Mouse (Mus musculus) intestine, postnatal 0 days (tissue): Measurements from ENCODE around the gene 4921517D22Rik. TPM values are rescaled to one million over a fixed set of nuclear protein-coding genes. Genes with fewer than 3 reads are reported as not detected.

Experiments
- ATAC-seq: fragments of 200-750 bp; cut with Nextera tagmentation; 2 replicates; pipeline ENCODE4 v1.8.0; 2017; ENCODE audit warnings: mild to moderate bottlenecking, moderate TSS enrichment, moderate library complexity
- H3K27ac ChIP-seq: fragments of 300-500 bp; sonication (generic); 2 replicates; pipeline ENCODE4 v1.5.1; 2014; ENCODE audit warnings: mild to moderate bottlenecking, low read depth, low read length, moderate library complexity
- H3K27me3 ChIP-seq: fragments of 300-500 bp; sonication (generic); replicated peaks from 2 replicates; pipeline ENCODE4 v1.6.1; 2014; ENCODE audit warnings: low read length, mixed read lengths; ENCODE audit not compliant: control insufficient read depth, insufficient read depth
- H3K36me3 ChIP-seq: fragments of 300-500 bp; sonication (generic); 2 replicates; pipeline ENCODE4 v1.6.1; 2014; ENCODE audit warnings: mild to moderate bottlenecking, moderate library complexity; ENCODE audit not compliant: control insufficient read depth, insufficient read depth
- H3K4me1 ChIP-seq: fragments of 300-500 bp; sonication (generic); replicated peaks from 2 replicates; pipeline ENCODE4 v1.6.1; 2014; ENCODE audit warnings: antibody characterized with exemption, low read length, mixed read lengths; ENCODE audit not compliant: control insufficient read depth, insufficient read depth
- H3K4me2 ChIP-seq: fragments of 300-500 bp; sonication (generic); replicated peaks from 2 replicates; pipeline ENCODE4 v1.6.1; 2014; ENCODE audit warnings: low read depth, mild to moderate bottlenecking, moderate library complexity
- H3K4me3 ChIP-seq: fragments of 300-500 bp; sonication (generic); 2 replicates; pipeline ENCODE4 v1.5.1; 2014; ENCODE audit warnings: low read depth, low read length
- H3K9ac ChIP-seq: fragments of 300-500 bp; sonication (generic); 2 replicates; pipeline ENCODE4 v1.6.1; 2014; ENCODE audit warnings: mild to moderate bottlenecking, low read depth, low read length
- H3K9me3 ChIP-seq: fragments of 300-500 bp; sonication (generic); 2 replicates; pipeline ENCODE4 v1.6.1; 2016; ENCODE audit warnings: mixed run types; ENCODE audit not compliant: control insufficient read depth
- CTCF ChIP-seq: sonication (generic); IDR thresholded peaks from 2 replicates; pipeline ENCODE4 v1.5.1; 2016; ENCODE audit warnings: low read depth, mild to moderate bottlenecking, control low read depth, antibody characterized with exemption, moderate library complexity
- WGBS: fragments of 180-500 bp; shearing (Covaris S2); extraction: QIAGEN DNeasy Blood & Tissue Kit; methylation state at CpG from one replicate; pipeline ENCODE4 v1.1.7; 2014; 5-methylcytosine and 5-hydroxymethylcytosine counted together
- polyA plus RNA-seq: library from polyadenylated mRNA; unstranded; fragments of >200 nt; fragmentation: Nextera tagmentation; extraction: Ambion mirVana; gene quantifications from 2 replicates; pipeline ENCODE4 v1.2.1, GENCODE M21; 2015

The 4921517D22Rik gene
- polyA plus RNA-seq, 1 experiment from 2014 or later = not detected

- H3K9me3 ChIP-seq = no peaks in the 10 kb centered on the region
- ATAC-seq = peak; percentile 16; the same call in 1 of the 2 replicates
- no peaks in the 10 kb centered on the region for H3K36me3 ChIP-seq
- H3K27ac ChIP-seq = no peak overlapping the region
- 0 out of 2 replicates have a peak, but pooled peaks cover 5% of the 10 kb centered on the region for H3K27me3 ChIP-seq
- H3K4me1 ChIP-seq = no peaks in the 10 kb centered on the region
- no peak overlapping the region for H3K4me3 ChIP-seq
- no peak for TF ChIP-seq CTCF
- no peak overlapping the region for H3K4me2 ChIP-seq
- WGBS = 22% methylated on average over 7 of the region's 7 CpGs
- H3K9ac ChIP-seq = no peak overlapping the region
Measured at GRCm38 (mm10) chr13:59682629-59683028, 11.3 kb downstream of the 4921517D22Rik start.

- Histone ChIP-seq H3K4me1 (no peaks in the 10 kb centered on the region), H3K27me3 (0 out of 2 replicates have a peak, but pooled peaks cover 5% of the 10 kb centered on the region), H3K4me2 (no peak overlapping the region), H3K27ac (no peak overlapping the region), H3K4me3 (no peak overlapping the region), H3K9ac (no peak overlapping the region), H3K36me3 (no peaks in the 10 kb centered on the region), H3K9me3 (no peaks in the 10 kb centered on the region)
- TF ChIP-seq CTCF = no peak
- WGBS = 69% methylated on average over 4 of the region's 4 CpGs
- ATAC-seq = no peak
Measured at GRCm38 (mm10) chr13:59679908-59680307, 14.0 kb downstream of the 4921517D22Rik start.

- no peaks in the 10 kb centered on the region for H3K4me1 ChIP-seq
- H3K4me3 ChIP-seq = no peak overlapping the region
- no peak overlapping the region for H3K9ac ChIP-seq
- no peaks in the 10 kb centered on the region for H3K36me3 ChIP-seq
- 0 out of 2 replicates have a peak, but pooled peaks cover 5% of the 10 kb centered on the region for H3K27me3 ChIP-seq
- ATAC-seq = no peak
- TF ChIP-seq CTCF = no peak
- H3K4me2 ChIP-seq = no peak overlapping the region
- H3K9me3 ChIP-seq = no peaks in the 10 kb centered on the region
- no peak overlapping the region for H3K27ac ChIP-seq
- 36% methylated on average over 4 of the region's 4 CpGs for WGBS
Measured at GRCm38 (mm10) chr13:59679306-59679705, 14.6 kb downstream of the 4921517D22Rik start.

GRCm38 (mm10) chr13:59676316-59677229 is 17.3 kb downstream of the 4921517D22Rik start:
- no peak overlapping the region for H3K4me2 ChIP-seq
- WGBS = 67% methylated on average over 12 of the region's 12 CpGs

GRCm38 (mm10) chr13:59675151-59676011 is 18.5 kb downstream of the 4921517D22Rik start, which contains the start of gene Golm1:
TSS of gene Golm1 (minus strand) at chr13:59675811.
- TF ChIP-seq CTCF = peak; percentile 24
- Histone ChIP-seq H3K27me3 (no peaks in the 10 kb centered on the region), H3K9me3 (no peaks in the 10 kb centered on the region), H3K4me2 (peak within 1 kb of the TSS; percentile 84), H3K4me3 (peak within 1 kb of the TSS; percentile 81), H3K27ac (peak within 1 kb of the TSS; percentile 66), H3K4me1 (no peaks in the 10 kb centered on the region), H3K9ac (peak within 1 kb of the TSS; percentile 66), H3K36me3 (no peaks in the 10 kb centered on the region)
- WGBS = under 1% methylated on average over 52 of the region's 61 CpGs
- ATAC-seq = peak; percentile 86

More at GRCm38 (mm10) chr13:59676316-59677229, 17.3 kb downstream of the 4921517D22Rik start:
- Histone ChIP-seq H3K9ac (no peak overlapping the region), H3K9me3 (no peaks in the 10 kb centered on the region), H3K27me3 (no peaks in the 10 kb centered on the region), H3K4me1 (no peaks in the 10 kb centered on the region), H3K4me3 (no peak overlapping the region), H3K27ac (no peak overlapping the region), H3K36me3 (no peaks in the 10 kb centered on the region)
- no peak for ATAC-seq
- no peak for TF ChIP-seq CTCF

GRCm38 (mm10) chr13:59674761-59675150 is 19.2 kb downstream of the 4921517D22Rik start:
- ATAC-seq = no peak
- Histone ChIP-seq H3K36me3 (no peaks in the 10 kb centered on the region), H3K4me2 (peak overlapping the region; percentile 84), H3K9me3 (no peaks in the 10 kb centered on the region), H3K27ac (0 out of 2 replicates have a peak overlapping the region, but pooled peaks have one; percentile 28), H3K4me1 (no peaks in the 10 kb centered on the region), H3K4me3 (peak overlapping the region; percentile 81), H3K9ac (peak overlapping the region; percentile 66; the same call in 1 of the 2 replicates), H3K27me3 (no peaks in the 10 kb centered on the region)
- under 1% methylated on average over 13 of the region's 13 CpGs for WGBS
- no peak for TF ChIP-seq CTCF
